Mouse (Mus musculus) layer of hippocampus, adult 9-10 months (tissue): ENCODE measurements at regions not wholly inside any gene's neighbourhood (a gene's known extent, or its start where the extent isn't known, plus 50 kb on each side); places are given as distances from the start of the nearest gene placed in this dataset.
"Not testable (repeated sequence)": the region's sequence is repeated elsewhere in the genome, so short reads cannot be mapped to it uniquely, and the experiment has no call there.

Experiments
- DNase-seq: peaks from one replicate; pipeline ENCODE4 v3.0.0; 2022; ENCODE audit warnings: low spot score

- DNase-seq, result no peak
Measured at GRCm38 (mm10) chr7:36224416-36224815, 421.6 kb upstream of the Zfp507 start.

- DNase-seq, result no peak
Measured at GRCm38 (mm10) chr7:36218386-36218785, 415.6 kb upstream of the Zfp507 start.

GRCm38 (mm10) chr7:36210034-36210433 lies 407.2 kb upstream of the Zfp507 start:
- DNase-seq, result no peak

- no peak for DNase-seq
Measured at GRCm38 (mm10) chr7:36207525-36208260, 404.9 kb upstream of the Zfp507 start.

GRCm38 (mm10) chr7:36198091-36198700 lies 395.4 kb upstream of the Zfp507 start:
- no peak for DNase-seq

GRCm38 (mm10) chr7:36196154-36196720 lies 393.4 kb upstream of the Zfp507 start:
- no peak for DNase-seq

GRCm38 (mm10) chr7:36192645-36193044 lies 389.8 kb upstream of the Zfp507 start:
- no peak for DNase-seq

GRCm38 (mm10) chr7:36177947-36178346 lies 375.1 kb upstream of the Zfp507 start:
- no peak for DNase-seq

- no peak for DNase-seq
Measured at GRCm38 (mm10) chr7:36175296-36175695, 372.5 kb upstream of the Zfp507 start.

- DNase-seq, result not testable (repeated sequence)
Measured at GRCm38 (mm10) chr7:36172511-36172910, 369.7 kb upstream of the Zfp507 start.

- DNase-seq, result no peak
Measured at GRCm38 (mm10) chr7:36157270-36157945, 354.6 kb upstream of the Zfp507 start.

- no peak for DNase-seq
Measured at GRCm38 (mm10) chr7:36156595-36156994, 353.8 kb upstream of the Zfp507 start.

GRCm38 (mm10) chr7:36155576-36155975 lies 352.8 kb upstream of the Zfp507 start:
- no peak for DNase-seq

GRCm38 (mm10) chr7:36155159-36155558 lies 352.4 kb upstream of the Zfp507 start:
- DNase-seq, result no peak

- DNase-seq, result no peak
Measured at GRCm38 (mm10) chr7:36150871-36151560, 348.2 kb upstream of the Zfp507 start.

GRCm38 (mm10) chr7:36136571-36136970 lies 333.8 kb upstream of the Zfp507 start:
- DNase-seq, result no peak

GRCm38 (mm10) chr7:36134557-36134956 lies 331.8 kb upstream of the Zfp507 start:
- no peak for DNase-seq

- no peak for DNase-seq
Measured at GRCm38 (mm10) chr7:36133658-36134143, 330.9 kb upstream of the Zfp507 start.

GRCm38 (mm10) chr7:36133026-36133425 lies 330.2 kb upstream of the Zfp507 start:
- no peak for DNase-seq

- DNase-seq, result no peak
Measured at GRCm38 (mm10) chr7:36132569-36132968, 329.8 kb upstream of the Zfp507 start.

- no peak for DNase-seq
Measured at GRCm38 (mm10) chr7:36097054-36097453, 294.3 kb upstream of the Zfp507 start.
